In the genomic region with DNA sequence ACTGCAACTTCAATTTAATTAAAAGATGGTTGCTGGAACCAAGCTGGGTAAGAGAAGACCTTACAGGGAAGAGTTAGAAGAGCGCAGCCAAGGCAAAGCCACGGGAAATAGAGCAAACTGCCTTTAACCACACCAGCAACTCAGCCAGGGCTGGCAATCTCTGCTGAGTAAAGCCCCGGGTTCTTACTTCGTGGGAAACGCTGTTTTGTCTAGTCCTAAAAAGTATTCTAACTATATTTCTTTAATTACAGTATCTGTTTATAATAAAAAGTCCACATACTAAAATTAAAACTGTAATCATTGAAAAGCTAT, we compare ENCODE assay signal across 8 mouse cellular contexts.
DNase-seq lines count a peak whose midpoint lies in the region; ATAC-seq and TF ChIP-seq lines count a peak whose summit lies in the region.

No protein-coding gene starts in this region.

- peak overlapping the region; percentile 93 for H3K27ac ChIP-seq in heart, adult 2 months
- peak overlapping the region; percentile 89 for H3K27ac ChIP-seq in embryonic facial prominence, embryonic 15.5 days (replicated peaks)
- H3K27ac ChIP-seq in hindbrain, embryonic 16.5 days (ENCODE audit: low read depth, low read length): peak overlapping the region; percentile 81

- intact Hi-C loops in heart, adult 2 months (cut with DNase I): loop anchor here (5.0 kb wide), 3 partner anchors 40 to 100 kb away; no protein-coding TSS in a partner anchor

- peaks cover 9% of the 10 kb centered on the region for H3K36me3 ChIP-seq in heart, adult 2 months (ENCODE audit: control insufficient read depth, insufficient read depth, low read length)
- no peaks in the 10 kb centered on the region for H3K36me3 ChIP-seq in embryonic facial prominence, embryonic 15.5 days
- no peaks in the 10 kb centered on the region for H3K36me3 ChIP-seq in hindbrain, embryonic 16.5 days (ENCODE audit: control insufficient read depth, insufficient read depth, low read length)

- H3K9me3 ChIP-seq in embryonic facial prominence, embryonic 15.5 days (replicated peaks): no peaks in the 10 kb centered on the region
- no peaks in the 10 kb centered on the region for H3K9me3 ChIP-seq in hindbrain, embryonic 16.5 days (ENCODE audit: control insufficient read depth, low read length)

- peak overlapping the region; percentile 59 for H3K4me3 ChIP-seq in heart, adult 2 months
- H3K4me3 ChIP-seq in embryonic facial prominence, embryonic 15.5 days (replicated peaks): peak overlapping the region; percentile 50
- H3K4me3 ChIP-seq in hindbrain, embryonic 16.5 days (ENCODE audit: low read length): peak overlapping the region; percentile 53

- no peak for TF ChIP-seq EP300 in heart, adult 2 months (IDR thresholded peaks at IDR 0.05; ENCODE audit: insufficient read depth, low read depth, low read length)

- no peak for TF ChIP-seq POLR2A in heart, adult 2 months (IDR thresholded peaks at IDR 0.05; ENCODE audit: insufficient read depth, low read depth, low read length)

- peaks cover 4% of the 10 kb centered on the region for H3K4me1 ChIP-seq in heart, adult 2 months (ENCODE audit: control insufficient read depth, insufficient read depth, low read length)
- peaks cover 9% of the 10 kb centered on the region for H3K4me1 ChIP-seq in embryonic facial prominence, embryonic 15.5 days
- peaks cover 9% of the 10 kb centered on the region for H3K4me1 ChIP-seq in hindbrain, embryonic 16.5 days (ENCODE audit: control insufficient read depth, insufficient read depth, low read depth, low read length)

- WGBS in heart, adult 2 months: under 1% methylated on average over 5 of the region's 5 CpGs
- WGBS in embryonic facial prominence, embryonic 15.5 days: 10% methylated on average over 5 of the region's 5 CpGs
- WGBS in hindbrain, embryonic 16.5 days: 24% methylated on average over 5 of the region's 5 CpGs

- ATAC-seq in embryonic facial prominence, embryonic 15.5 days (ENCODE audit: insufficient number of reproducible peaks, low FRiP score, low TSS enrichment, low read depth): 0 out of 2 replicates have a peak, but pooled peaks have one; percentile 29
- ATAC-seq in hindbrain, embryonic 16.5 days: peak; percentile 62; the same call in 1 of the 2 replicates
- ATAC-seq in megakaryocyte, adult 5-6 weeks (ENCODE audit: poor library complexity, severe bottlenecking): peak; percentile 23

- peaks cover 1% of the 10 kb centered on the region; the same call in 1 of the 2 replicates for H3K79me2 ChIP-seq in heart, adult 2 months (replicated peaks; ENCODE audit: control insufficient read depth, insufficient read depth, low read length)

- DNase-seq in heart, adult 2 months: peak; percentile 59 to 61
- DNase-seq in heart, adult 9 months (ENCODE audit: low spot score in 2 of 2): no peak
- peak; percentile 62 to 63 for DNase-seq in B cell, adult 2 months
- DNase-seq in frontal cortex, adult 2 months (ENCODE audit: extremely low spot score in 1 of 2, low spot score in 1 of 2): no peak
- DNase-seq in gastrocnemius, postnatal 25 days: no peak

- no peaks in the 10 kb centered on the region for H3K27me3 ChIP-seq in heart, adult 2 months (ENCODE audit: control insufficient read depth, insufficient read depth, low read length)
- H3K27me3 ChIP-seq in embryonic facial prominence, embryonic 15.5 days: no peaks in the 10 kb centered on the region
- no peaks in the 10 kb centered on the region for H3K27me3 ChIP-seq in hindbrain, embryonic 16.5 days (replicated peaks; ENCODE audit: control insufficient read depth, insufficient read depth, low read length)

- H3K9ac ChIP-seq in heart, adult 2 months (ENCODE audit: low read depth, low read length): peak overlapping the region; percentile 45
- H3K9ac ChIP-seq in embryonic facial prominence, embryonic 15.5 days: 0 out of 2 replicates have a peak overlapping the region, but pooled peaks have one; percentile 15
- peak overlapping the region; percentile 52 for H3K9ac ChIP-seq in hindbrain, embryonic 16.5 days (ENCODE audit: low read depth, low read length)

- no peak for TF ChIP-seq CTCF in heart, adult 2 months (IDR thresholded peaks at IDR 0.05)

- H3K4me2 ChIP-seq in embryonic facial prominence, embryonic 15.5 days (replicated peaks): peak overlapping the region; percentile 48
- peak overlapping the region; percentile 72 for H3K4me2 ChIP-seq in hindbrain, embryonic 16.5 days (ENCODE audit: low read length)

Comparison
In these comparisons a context has a peak if more than half of its experiments do, and no peak if none do; other contexts are left out.
1. DNase-seq: peak in heart, adult 2 months (2 of 2) and B cell, adult 2 months (2 of 2); none in heart, adult 9 months (0 of 2), frontal cortex, adult 2 months (0 of 2) and gastrocnemius, postnatal 25 days (single experiment).
2. Peak in every context shown above with its lines, with median percentiles within 50 percentile points of each other: H3K27ac ChIP-seq, H3K4me3 ChIP-seq, H3K9ac ChIP-seq and ATAC-seq.